Mouse (Mus musculus) embryonic fibroblast, embryonic 13.5 days (primary cell): ENCODE results near the gene Mettl8.

ENCODE experiments used
- CTCF ChIP-seq: IDR thresholded peaks from 2 replicates; pipeline ENCODE4 v1.5.1; 2011; ENCODE audit warnings: mild to moderate bottlenecking, control low read depth, low read length, moderate library complexity, borderline replicate concordance; ENCODE audit not compliant: insufficient read depth
- POLR2A ChIP-seq: IDR thresholded peaks from 2 replicates; pipeline ENCODE4 v1.6.1; 2011; ENCODE audit warnings: low read depth, mild to moderate bottlenecking, control low read depth, low read length, moderate library complexity

DNA sequence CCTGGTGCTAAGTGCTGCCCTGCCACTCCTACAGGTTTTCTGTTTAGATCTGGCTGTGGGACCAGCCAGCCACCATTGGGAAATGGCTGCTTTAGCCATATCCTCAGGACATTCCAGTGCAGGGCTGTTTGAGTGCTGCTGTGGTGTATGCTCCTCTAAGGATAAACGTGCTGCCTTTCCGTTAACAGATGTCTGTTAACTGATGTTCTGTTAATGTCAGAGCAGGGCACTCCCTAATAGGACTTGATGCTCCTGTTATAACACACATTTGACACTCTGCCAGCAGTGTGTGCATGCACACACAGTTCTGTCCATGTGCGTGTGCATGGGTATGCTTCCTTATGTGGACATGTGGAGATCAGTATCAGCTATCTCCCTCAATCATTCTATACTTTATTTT, 61.6 kb downstream of the Mettl8 start:
- TF ChIP-seq POLR2A, result no peak
- no peak for TF ChIP-seq CTCF
